Mouse (Mus musculus) monocyte, adult 5-6 weeks (primary cell): ENCODE measurements around the gene Kcnj11. TPM values are rescaled to one million over a fixed set of nuclear protein-coding genes. Genes with fewer than 3 reads are reported as not detected.

Experiments
- ATAC-seq: fragments of 153-309, 156-312 bp; replicated peaks from 2 replicates; pipeline ENCODE4 v1.8.0; 2017; ENCODE audit warnings: mild to moderate bottlenecking; ENCODE audit not compliant: low TSS enrichment, insufficient number of reproducible peaks, severe bottlenecking, poor library complexity, low FRiP score
- total RNA-seq: library from RNA; stranded (forward); fragments of 200-1000, 200-491, 200-594 nt; gene quantifications from 3 replicates; pipeline ENCODE4 v1.2.3, GENCODE M21; 2017

The Kcnj11 gene
- total RNA-seq, 1 experiment from 2014 or later, result not detected

GRCm38 (mm10) chr7:46060688-46061087 is 39.9 kb downstream of the Kcnj11 start:
- ATAC-seq, result no peak

GRCm38 (mm10) chr7:46058882-46059281 is 41.7 kb downstream of the Kcnj11 start:
- ATAC-seq, result peak; percentile 47

GRCm38 (mm10) chr7:46053566-46053965 is 47.0 kb downstream of the Kcnj11 start:
- ATAC-seq, result no peak

- no peak for ATAC-seq
These were observed 48.3 kb downstream of the Kcnj11 start for GRCm38 (mm10) chr7:46052161-46052821.

GRCm38 (mm10) chr7:46049981-46050380 is 50.6 kb downstream of the Kcnj11 start:
- ATAC-seq, result no peak

- no peak for ATAC-seq
These were observed 52.5 kb downstream of the Kcnj11 start for GRCm38 (mm10) chr7:46047873-46048562.

- no peak for ATAC-seq
These were observed 54.7 kb downstream of the Kcnj11 start for GRCm38 (mm10) chr7:46045882-46046281.

GRCm38 (mm10) chr7:46044106-46044505 is 56.5 kb downstream of the Kcnj11 start:
- no peak for ATAC-seq

Other genes with a start within 250 kb of the Kcnj11 start
- gene Kdelr1, start 228.0 kb downstream of the Kcnj11 start, total RNA-seq, result 28.7 to 45.8 TPM (median 45.2 TPM) in 3 replicates
- gene Grin2d, start 222.4 kb downstream of the Kcnj11 start, total RNA-seq, result 0.10 TPM in 1 of 3 replicates, not detected in the others
- gene Syngr4, start 204.1 kb downstream of the Kcnj11 start, total RNA-seq, result not detected in 3 replicates
- gene Tmem143, start 203.8 kb downstream of the Kcnj11 start, total RNA-seq, result 4.4 to 5.6 TPM (median 4.4 TPM) in 3 replicates
- 293 to 405 TPM (median 376 TPM) in 3 replicates for gene Emp3, start 179.4 kb downstream of the Kcnj11 start, total RNA-seq
- gene Ccdc114, start 176.7 kb downstream of the Kcnj11 start, total RNA-seq, result 2.9 TPM in 2 of 3 replicates, not detected in the other
- not detected in 3 replicates for gene Abcc6, start 70.5 kb downstream of the Kcnj11 start, total RNA-seq
- gene Nomo1, start 67.1 kb downstream of the Kcnj11 start, total RNA-seq, result 14.2 to 34.6 TPM (median 17.8 TPM) in 3 replicates
- gene Abcc8, start 79.3 kb upstream of the Kcnj11 start, total RNA-seq, result not detected in 3 replicates
- gene Ush1c, start 137.7 kb upstream of the Kcnj11 start, total RNA-seq, result not detected in 3 replicates
- gene Otog, start 140.2 kb upstream of the Kcnj11 start, total RNA-seq, result not detected in 3 replicates